Mouse (Mus musculus) heart, adult 2 months (tissue): ENCODE data around the gene Plxdc1. TPM values are rescaled to one million over a fixed set of nuclear protein-coding genes. Genes with fewer than 3 reads are reported as not detected.
"Not testable (repeated sequence)": the region's sequence is repeated elsewhere in the genome, so short reads cannot be mapped to it uniquely, and the experiment has no call there.

ENCODE experiments used
- DNase-seq, 2 experiments: peaks; one replicate each; pipeline ENCODE4 v3.0.0; 2021
- H3K27ac ChIP-seq: fragments of 200-600 bp; 2 replicates; pipeline ENCODE4 v1.8.1; 2022
- H3K27me3 ChIP-seq: fragments of 200-500 bp; 2 replicates; pipeline ENCODE4 v1.6.1; 2012; ENCODE audit warnings: mild to moderate bottlenecking, low read length, inconsistent platforms, mixed read lengths; ENCODE audit not compliant: control insufficient read depth, insufficient read depth
- H3K36me3 ChIP-seq: fragments of 200-500 bp; 2 replicates; pipeline ENCODE4 v1.6.1; 2012; ENCODE audit warnings: low read length, inconsistent platforms; ENCODE audit not compliant: control insufficient read depth, insufficient read depth
- H3K4me1 ChIP-seq: fragments of 200-500 bp; 2 replicates; pipeline ENCODE4 v1.6.1; 2011; ENCODE audit warnings: low read length; ENCODE audit not compliant: control insufficient read depth, insufficient read depth
- H3K4me3 ChIP-seq: fragments of 200-600 bp; 2 replicates; pipeline ENCODE4 v1.8.1; 2022
- H3K79me2 ChIP-seq: fragments of 200-500 bp; replicated peaks from 2 replicates; pipeline ENCODE4 v1.6.1; 2012; ENCODE audit warnings: mild to moderate bottlenecking, inconsistent platforms, low read length, moderate library complexity, mixed read lengths; ENCODE audit not compliant: control insufficient read depth, insufficient read depth
- H3K9ac ChIP-seq: fragments of 200-500 bp; 2 replicates; pipeline ENCODE4 v1.6.1; 2012; ENCODE audit warnings: low read depth, mild to moderate bottlenecking, control low read depth, inconsistent platforms, low read length, mixed read lengths
- CTCF ChIP-seq: fragments of 200-600 bp; IDR thresholded peaks from 2 replicates; pipeline ENCODE4 v1.8.1; 2022; ENCODE audit warnings: antibody characterized with exemption, mild to moderate bottlenecking, moderate library complexity
- EP300 ChIP-seq: fragments of 200-500 bp; IDR thresholded peaks from 2 replicates; pipeline ENCODE4 v1.6.1; 2011; ENCODE audit warnings: low read depth, low read length, control low read depth; ENCODE audit not compliant: insufficient read depth
- POLR2A ChIP-seq: fragments of 200-500 bp; IDR thresholded peaks from 2 replicates; pipeline ENCODE4 v1.6.1; 2011; ENCODE audit warnings: mild to moderate bottlenecking, low read depth, low read length, control low read depth; ENCODE audit not compliant: insufficient read depth
- WGBS: fragments of 180-500 bp; shearing (Covaris S2); methylation state at CpG from one replicate; pipeline ENCODE4 v1.1.7; 2018; 5-methylcytosine and 5-hydroxymethylcytosine counted together
- intact Hi-C: fragments of 180-260 bp; cut with DNase I; formaldehyde crosslinking; loops from one replicate; pipeline ENCODE4 v1.15.1; 2025
- polyA plus RNA-seq: library from polyadenylated mRNA; depleted of rRNA; stranded (reverse); fragments of >200 nt; gene quantifications from 2 replicates; pipeline ENCODE4 v1.2.3, GENCODE M21; 2012
- total RNA-seq, 2 experiments: library from RNA; stranded (reverse); gene quantifications; 2 replicates each; pipeline ENCODE4 v1.2.3; 2021

Gene Plxdc1
- total and polyA plus RNA-seq, 3 experiments: 4.5 to 6.6 (median 5.5) TPM

DNA sequence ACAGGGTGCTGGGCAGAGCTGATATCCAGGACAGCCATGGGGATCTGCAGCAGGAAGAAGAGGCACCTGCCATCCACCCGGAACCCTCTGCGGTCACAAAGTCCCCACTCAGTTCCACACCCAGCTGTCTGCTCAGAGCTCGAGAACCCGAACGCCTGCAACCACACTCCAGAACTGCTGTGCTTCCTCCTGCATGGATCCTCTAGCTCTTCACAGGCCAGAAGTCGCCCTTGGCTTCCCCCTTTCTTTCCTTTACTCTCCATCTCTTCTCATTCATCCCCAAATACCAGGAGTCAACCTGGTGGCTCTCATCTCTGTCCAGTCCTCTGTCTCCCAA, 32.3 kb downstream of the Plxdc1 start:
- no peaks in the 10 kb centered on the region for H3K79me2 ChIP-seq
- no peak overlapping the region for H3K9ac ChIP-seq
- no peaks in the 10 kb centered on the region for H3K27me3 ChIP-seq
- 90% methylated on average over 6 of the region's 6 CpGs for WGBS
- no peak overlapping the region for H3K27ac ChIP-seq
- no peak overlapping the region for H3K4me3 ChIP-seq
- DNase-seq: no peak
- intact Hi-C loops: no loop called here
- H3K4me1 ChIP-seq: no peaks in the 10 kb centered on the region
- no peaks in the 10 kb centered on the region for H3K36me3 ChIP-seq
- TF ChIP-seq EP300 (no peak), CTCF (no peak), POLR2A (no peak)

- no peaks in the 10 kb centered on the region for H3K36me3 ChIP-seq
- H3K27ac ChIP-seq: no peak overlapping the region
- H3K9ac ChIP-seq: no peak overlapping the region
- no peak overlapping the region for H3K4me3 ChIP-seq
- H3K79me2 ChIP-seq: no peaks in the 10 kb centered on the region
- no peak for TF ChIP-seq POLR2A
- 85% methylated on average over 16 of the region's 16 CpGs for WGBS
- intact Hi-C loops: no loop called here
- no peaks in the 10 kb centered on the region for H3K4me1 ChIP-seq
- H3K27me3 ChIP-seq: no peaks in the 10 kb centered on the region
- DNase-seq: no peak
Observed at GRCm38 (mm10) chr11:97953179-97953938, 32.9 kb downstream of the Plxdc1 start.

DNA sequence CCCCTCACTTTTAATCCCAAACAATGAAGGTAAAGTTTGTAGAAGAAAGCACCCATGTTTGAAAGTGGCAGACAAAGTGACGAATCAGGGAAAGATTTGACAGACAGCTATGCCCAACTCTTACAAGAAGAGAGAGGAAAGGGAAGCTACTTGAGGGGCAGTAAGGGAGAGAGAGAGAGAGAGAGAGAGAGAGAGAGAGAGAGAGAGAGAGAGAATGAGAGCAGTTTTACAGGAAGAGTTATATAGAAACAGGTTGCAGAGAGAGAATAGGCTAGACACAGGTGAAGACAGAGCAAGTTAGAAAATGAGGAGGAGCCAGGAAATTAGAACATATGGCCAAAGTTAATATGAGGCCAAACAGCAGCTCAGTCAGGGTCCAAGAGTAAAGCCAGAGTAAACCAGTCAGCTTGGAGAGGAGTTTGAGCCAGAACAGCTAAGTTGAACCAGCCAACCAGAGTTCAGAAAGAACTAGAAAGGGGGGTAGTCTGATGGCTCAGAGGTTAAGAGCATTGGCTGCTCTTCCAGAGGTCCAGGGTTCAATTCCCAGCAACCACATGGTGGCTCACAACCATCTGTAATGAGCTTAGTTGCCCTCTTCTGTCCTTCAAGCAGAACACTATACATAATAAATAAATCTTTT, 33.8 kb downstream of the Plxdc1 start:
- 91% methylated on average over 1 of the region's 1 CpGs for WGBS
- Histone ChIP-seq H3K9ac (no peak overlapping the region), H3K4me3 (no peak overlapping the region), H3K36me3 (no peaks in the 10 kb centered on the region), H3K4me1 (no peaks in the 10 kb centered on the region), H3K27ac (no peak overlapping the region), H3K27me3 (no peaks in the 10 kb centered on the region), H3K79me2 (no peaks in the 10 kb centered on the region)
- no peak for DNase-seq
- intact Hi-C loops: no loop called here
- TF ChIP-seq EP300 (no peak), CTCF (no peak), POLR2A (no peak)

GRCm38 (mm10) chr11:97949703-97950475, 36.4 kb downstream of the Plxdc1 start:
- 41% methylated on average over 20 of the region's 20 CpGs for WGBS
- Histone ChIP-seq H3K9ac (no peak overlapping the region), H3K4me3 (no peak overlapping the region), H3K36me3 (no peaks in the 10 kb centered on the region), H3K27ac (no peak overlapping the region), H3K79me2 (no peaks in the 10 kb centered on the region), H3K27me3 (no peaks in the 10 kb centered on the region), H3K4me1 (no peaks in the 10 kb centered on the region)
- no peak for DNase-seq
- TF ChIP-seq POLR2A (no peak), EP300 (no peak), CTCF (no peak)
- intact Hi-C loops: no loop called here

DNA sequence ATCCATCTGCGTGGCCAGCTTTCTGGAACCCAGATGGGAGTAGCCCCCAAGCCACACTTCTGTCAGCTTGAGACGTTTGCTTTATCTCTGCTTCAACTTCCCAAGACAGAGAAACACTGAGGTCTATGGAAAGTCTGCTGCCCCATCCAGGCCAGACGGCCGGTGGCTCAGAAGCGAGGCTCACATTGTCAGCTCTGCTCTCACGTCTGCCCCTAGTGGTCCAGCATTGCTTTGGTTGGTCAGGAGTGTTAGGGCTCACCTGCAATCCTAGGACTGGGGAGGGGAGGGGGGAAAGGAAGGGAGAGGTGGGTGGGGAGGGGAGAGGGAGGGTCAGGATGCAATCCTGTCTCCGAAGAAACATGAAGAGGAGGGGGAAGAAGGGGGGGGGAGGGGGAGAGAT, 38.8 kb downstream of the Plxdc1 start:
- TF ChIP-seq EP300 (no peak), POLR2A (no peak), CTCF (peak; percentile 49)
- Histone ChIP-seq H3K27me3 (no peaks in the 10 kb centered on the region), H3K4me3 (no peak overlapping the region), H3K9ac (no peak overlapping the region), H3K36me3 (no peaks in the 10 kb centered on the region), H3K27ac (no peak overlapping the region), H3K79me2 (no peaks in the 10 kb centered on the region), H3K4me1 (no peaks in the 10 kb centered on the region)
- DNase-seq: no peak
- intact Hi-C loops: no loop called here
- WGBS: 26% methylated on average over 7 of the region's 7 CpGs

GRCm38 (mm10) chr11:97945738-97946289, 40.4 kb downstream of the Plxdc1 start:
- H3K4me3 ChIP-seq: not testable (repeated sequence)
- WGBS: 85% methylated on average over 7 of the region's 7 CpGs

More at GRCm38 (mm10) chr11:97945738-97946289, 40.4 kb downstream of the Plxdc1 start:
- DNase-seq, H3K9ac ChIP-seq, H3K36me3 ChIP-seq, intact Hi-C loops, H3K27me3 ChIP-seq, H3K27ac ChIP-seq, H3K79me2 ChIP-seq, H3K4me1 ChIP-seq: not testable (repeated sequence)
